Mouse (Mus musculus) urinary bladder, adult 2 months (tissue): ENCODE measurements around the gene Kdm1b. TPM values are rescaled to one million over a fixed set of nuclear protein-coding genes. Genes with fewer than 3 reads are reported as not detected.
A peak's percentile ranks its signal among the peaks of the same experiment; 100 is the strongest.

Source experiments
- DNase-seq: peaks from one replicate; pipeline ENCODE4 v3.0.0; 2022; ENCODE audit warnings: low spot score
- polyA plus RNA-seq: library from polyadenylated mRNA; depleted of rRNA; stranded (reverse); fragments of >200 nt; gene quantifications from 2 replicates; pipeline ENCODE4 v1.2.3, GENCODE M21; 2012; rRNA removed

Gene Kdm1b
- polyA plus RNA-seq, 1 experiment = 95.2 TPM

DNA sequence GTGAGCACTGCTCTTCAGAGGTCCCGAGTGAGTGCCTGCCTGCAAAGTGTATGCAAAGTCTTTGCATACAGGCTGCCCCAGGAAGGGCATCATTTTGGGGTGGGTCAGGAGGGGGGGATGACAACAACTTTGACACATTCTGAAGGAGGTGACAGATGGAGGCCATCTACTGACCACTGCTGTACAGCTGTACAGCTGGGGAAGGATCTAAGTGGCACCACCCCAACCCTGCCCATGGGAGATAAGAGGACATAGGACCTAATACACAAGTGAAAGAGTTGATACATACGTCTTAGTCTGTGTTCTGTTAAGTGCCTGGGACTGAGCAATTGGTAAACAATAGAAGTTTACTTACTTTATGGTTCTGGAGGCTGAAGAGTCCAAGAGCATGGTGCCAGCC lies 65.9 kb downstream of the Kdm1b start:
- no peak for DNase-seq

DNA sequence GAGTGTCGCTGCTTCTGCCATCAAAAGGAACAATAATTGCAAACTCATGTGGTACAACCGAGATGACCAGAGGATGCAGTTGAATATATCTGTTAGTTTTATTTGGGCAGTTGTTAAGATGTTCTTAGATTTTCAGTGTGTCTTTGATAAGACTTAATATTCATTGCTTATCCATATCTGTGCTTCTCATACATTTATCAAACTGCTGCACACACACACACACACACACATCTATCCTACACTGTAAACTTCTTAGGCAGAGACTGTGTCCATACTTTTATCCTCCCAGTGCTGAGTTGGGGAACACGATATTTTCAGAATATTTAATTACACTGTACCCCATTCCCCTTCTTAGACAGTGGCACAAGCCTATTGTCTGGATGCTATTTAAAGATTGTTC lies 67.9 kb downstream of the Kdm1b start:
- DNase-seq = no peak

DNA sequence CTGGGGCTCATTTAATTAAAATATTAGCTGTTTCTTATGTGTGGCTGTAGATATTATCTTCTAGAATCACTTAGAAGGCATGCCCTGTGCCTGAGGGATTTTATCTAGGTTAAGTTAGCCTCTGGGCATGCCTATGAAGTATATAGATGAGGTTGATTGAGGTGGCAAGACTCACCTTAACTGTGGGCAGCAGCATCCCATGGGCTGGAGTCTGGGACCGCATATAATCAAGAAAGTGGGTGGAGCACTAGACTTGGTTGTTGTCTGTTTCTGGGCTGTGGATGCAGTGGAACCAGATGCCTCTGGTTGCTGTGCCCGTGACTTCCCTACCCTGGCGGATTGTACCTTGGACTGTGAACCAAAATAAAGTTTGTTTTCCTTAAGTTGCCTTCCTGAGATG lies 68.8 kb downstream of the Kdm1b start:
- DNase-seq = no peak

DNA sequence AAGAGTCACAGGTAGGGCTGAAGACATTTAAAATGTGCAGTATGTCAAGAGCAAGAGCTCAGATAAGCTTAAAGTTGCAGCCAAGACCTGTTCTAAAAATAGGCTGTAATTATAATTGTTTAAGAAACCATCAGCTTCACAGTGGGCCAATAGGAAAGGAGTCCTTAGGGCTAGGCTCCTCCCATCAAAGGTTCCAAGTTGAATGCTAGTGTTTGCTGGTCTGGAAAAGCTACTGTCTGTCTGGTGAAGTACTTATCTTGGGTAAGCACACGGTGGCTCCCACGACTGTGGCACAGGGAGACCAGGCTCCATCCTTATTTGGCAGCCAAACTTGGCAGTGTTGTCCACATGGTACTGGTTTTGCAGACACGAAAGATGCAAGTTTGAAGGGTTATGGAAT lies 69.6 kb downstream of the Kdm1b start:
- no peak for DNase-seq

DNA sequence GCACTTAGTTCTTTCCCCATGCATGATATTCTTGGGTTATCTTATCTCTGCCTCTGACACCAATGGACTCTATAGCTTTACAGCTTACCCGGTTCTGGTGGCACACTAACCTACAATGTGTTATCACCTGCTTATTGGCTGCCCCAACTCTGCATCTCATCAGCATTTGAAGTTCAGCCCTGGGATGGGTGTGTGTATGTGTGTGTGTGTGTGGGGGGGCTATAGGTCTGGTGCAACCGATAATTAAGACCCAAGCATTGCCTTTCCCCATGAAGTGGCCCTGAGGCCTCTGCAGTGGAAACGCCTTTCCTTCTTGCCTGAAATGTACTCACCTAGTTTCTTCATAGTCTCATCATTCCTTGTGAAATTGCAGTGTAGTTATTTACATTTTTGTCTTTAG lies 72.7 kb downstream of the Kdm1b start:
- DNase-seq = no peak

DNA sequence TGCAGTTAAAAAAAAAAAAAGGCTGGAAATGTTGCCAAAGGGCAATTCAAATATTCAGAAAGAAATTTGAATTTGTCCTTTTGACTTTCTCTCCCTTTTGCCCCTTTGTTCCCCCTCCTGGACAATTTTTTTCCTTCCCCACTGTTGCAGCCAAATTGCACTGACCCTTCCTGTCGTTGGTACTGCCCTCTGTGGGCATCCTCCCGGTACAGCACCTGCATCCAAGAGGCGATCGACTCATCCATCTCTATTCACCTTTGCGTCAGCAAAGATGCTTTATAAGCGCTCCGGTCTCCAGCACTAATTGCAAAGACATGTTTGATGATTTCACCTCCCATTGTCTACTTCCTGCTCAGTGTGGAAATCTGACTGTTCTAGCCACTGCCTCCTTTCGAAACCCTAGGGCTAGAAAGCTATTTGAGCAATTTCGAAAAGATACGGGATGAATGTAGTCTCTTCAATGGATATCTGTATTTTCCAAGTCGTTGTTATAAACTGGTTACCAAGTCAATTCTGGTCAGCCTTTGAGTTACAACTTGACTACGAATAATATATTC lies 78.1 kb downstream of the Kdm1b start:
- DNase-seq = no peak

DNA sequence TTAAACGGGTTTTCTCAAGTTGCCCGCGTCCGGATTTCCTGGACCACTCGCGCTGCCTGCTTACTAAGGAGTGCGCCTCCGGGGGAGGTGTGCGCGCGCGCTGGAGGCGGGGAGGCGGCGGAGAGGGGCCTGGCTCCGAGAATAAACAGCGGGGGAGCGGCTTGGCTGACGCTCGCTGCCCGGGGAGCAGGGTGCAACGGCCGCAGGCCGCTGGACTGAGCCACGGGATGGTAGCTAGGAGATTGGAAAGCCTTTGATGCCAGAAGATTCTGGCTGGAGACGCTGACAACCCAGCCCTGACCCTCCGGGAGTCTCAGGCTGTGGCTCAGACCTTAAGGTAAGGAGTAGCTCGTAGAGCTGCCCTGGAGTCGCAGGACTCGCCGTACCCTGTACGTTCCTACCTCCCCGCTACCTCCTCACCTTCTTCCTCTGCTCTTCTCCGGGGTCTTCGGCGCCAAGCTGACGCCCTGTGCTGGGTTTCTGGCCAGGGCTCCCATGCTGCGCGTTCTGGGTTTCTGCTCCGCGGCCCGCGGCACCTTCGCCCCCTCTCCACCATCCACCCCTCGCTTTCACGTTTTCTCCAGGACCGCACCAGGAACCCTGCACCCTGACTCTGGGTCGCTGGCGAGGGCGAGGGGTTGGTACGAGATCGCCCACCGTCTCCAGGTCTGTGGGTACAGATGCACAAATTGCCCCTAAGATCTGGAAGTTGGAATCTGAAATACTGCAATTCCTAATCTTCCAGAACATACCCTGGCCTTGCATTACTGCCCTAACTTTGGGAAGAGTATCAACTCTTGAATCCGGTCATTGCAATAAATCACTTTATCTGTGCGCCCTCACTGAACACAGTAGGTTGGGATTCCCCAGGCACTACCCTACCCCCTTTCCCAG lies 79.5 kb downstream of the Kdm1b start, which contains the start of gene Rnf144b:
Gene Rnf144b (plus strand): TSS at position 120 of the 894 bp plus-strand sequence.
- peak; percentile 40 for DNase-seq

DNA sequence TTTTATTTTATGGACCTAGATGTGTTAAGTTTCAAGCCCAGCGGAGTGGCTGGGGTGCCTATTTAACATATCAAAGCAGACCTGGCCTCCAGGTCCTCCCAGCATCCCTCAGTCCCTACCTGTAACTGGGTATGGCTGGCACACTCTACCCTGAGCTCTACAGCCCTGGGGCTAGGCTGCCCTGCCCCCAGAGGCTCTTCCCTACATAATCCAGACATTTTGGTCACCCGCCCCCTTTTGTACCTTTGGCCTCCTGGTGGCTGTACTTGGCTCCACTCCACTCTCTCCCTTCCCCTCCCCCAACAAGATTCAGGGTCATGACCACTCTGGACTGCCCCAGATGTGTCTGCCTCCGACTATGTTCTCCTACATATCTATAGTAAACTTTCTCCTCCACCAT lies 81.2 kb downstream of the Kdm1b start:
- no peak for DNase-seq

DNA sequence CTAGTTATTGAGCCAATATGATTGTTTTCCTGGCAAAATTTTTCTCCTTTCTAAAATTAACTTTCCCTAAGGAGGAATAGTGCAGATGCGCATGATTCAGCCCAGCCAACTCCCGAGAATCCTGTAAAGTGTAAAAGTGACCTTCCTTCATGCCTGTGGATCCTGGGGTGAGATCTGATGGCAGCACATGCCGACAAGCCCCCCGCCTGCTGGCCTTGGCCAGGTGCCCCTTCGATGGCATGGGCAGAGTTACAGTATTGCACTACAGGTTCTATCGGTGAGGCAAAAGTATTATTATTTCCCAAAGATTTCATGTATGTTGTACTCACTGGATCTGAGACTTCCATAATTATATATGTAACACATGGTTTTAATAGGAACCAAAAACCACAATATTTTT lies 81.7 kb downstream of the Kdm1b start:
- no peak for DNase-seq

DNA sequence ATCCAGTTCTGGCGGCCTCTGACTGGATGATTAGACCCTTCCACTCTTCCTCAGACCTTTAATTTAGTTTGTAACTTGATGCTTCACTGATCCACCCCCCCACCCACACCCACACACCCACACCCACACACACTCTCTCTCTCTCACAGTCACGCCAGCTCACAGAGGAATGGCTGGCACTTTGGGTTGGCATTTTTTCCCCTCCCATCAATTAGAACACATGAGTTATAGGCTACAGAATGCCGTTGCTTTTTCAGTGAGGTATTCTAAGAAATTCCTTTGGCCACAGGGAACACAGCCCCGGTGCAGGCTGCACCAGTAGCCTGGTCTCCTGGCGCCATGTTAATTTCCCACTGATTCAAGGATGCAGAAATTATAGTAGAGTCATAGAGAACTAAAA lies 82.3 kb downstream of the Kdm1b start:
- DNase-seq = no peak

DNA sequence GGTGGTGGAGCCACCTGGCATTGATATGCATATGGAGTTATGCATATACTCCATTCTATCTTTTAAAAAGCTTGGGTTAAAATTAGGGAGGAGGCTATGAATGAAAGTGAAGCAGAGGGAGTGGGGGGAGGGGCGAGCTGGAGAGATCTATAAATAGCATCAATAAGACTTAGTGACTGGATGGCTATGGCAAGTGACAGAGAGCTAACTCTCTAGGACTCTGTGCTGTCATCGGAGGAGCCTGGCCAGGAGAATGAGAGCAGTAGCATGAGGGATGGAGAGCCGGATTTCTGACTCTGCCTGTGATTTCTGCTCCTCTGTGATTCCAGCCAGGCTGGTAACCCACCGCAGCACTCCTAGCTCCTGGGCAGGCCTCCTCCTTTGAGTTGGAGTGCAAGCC lies 85.8 kb downstream of the Kdm1b start:
- no peak for DNase-seq

DNA sequence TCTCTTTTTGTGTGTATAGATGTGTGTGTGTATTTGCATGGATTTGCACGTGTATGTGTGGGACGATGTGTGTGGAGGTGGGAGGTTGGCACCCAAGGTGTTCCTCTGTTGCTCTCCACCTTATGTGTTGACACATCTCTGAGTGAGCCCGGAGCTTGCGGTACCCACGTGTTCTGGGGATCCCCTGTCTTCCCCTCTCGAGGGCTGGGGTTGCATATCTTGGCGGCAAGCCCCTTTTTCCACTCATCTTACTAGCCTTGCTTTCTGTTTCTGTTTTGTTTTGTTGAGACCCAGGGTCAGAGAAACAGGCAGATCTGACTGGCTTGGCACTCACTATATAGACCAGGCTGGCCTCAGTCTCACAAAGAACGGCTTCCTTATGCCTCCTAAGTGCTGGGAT lies 89.8 kb downstream of the Kdm1b start:
- DNase-seq = no peak

DNA sequence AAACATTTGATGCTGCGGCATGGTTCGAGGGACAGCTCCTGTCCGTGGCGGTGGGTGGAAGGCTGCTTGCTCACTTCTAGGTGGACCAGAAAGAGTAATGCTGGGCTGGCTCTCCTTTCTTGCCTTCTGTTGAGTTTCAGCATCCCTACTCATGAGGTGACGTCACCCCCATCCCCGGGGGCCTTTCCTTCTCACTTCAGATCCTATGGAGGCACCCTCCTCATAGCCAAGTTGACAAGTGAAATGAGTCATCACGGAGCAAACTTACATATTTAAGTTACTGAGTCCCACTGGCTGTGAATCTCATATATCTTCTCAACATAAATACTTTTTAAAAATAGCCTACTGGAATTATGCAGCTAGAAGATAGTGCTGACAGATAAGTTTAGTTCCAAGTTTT lies 91.5 kb downstream of the Kdm1b start:
- DNase-seq = no peak

Other genes starting within 250 kb of the Kdm1b start
- gene Kif13a, start 113.6 kb upstream of the Kdm1b start, polyA plus RNA-seq = 25.5 and 35.3 TPM in 2 replicates
- gene Nhlrc1, start 28.6 kb upstream of the Kdm1b start, polyA plus RNA-seq = 4.4 and 5.3 TPM in 2 replicates
- 6.9 and 10.3 TPM in 2 replicates for gene Tpmt, start 1.2 kb downstream of the Kdm1b start, polyA plus RNA-seq
- 59.3 and 67.7 TPM in 2 replicates for gene Dek, start 62.7 kb downstream of the Kdm1b start, polyA plus RNA-seq
- 48.5 and 56.6 TPM in 2 replicates for gene Rnf144b, start 79.2 kb downstream of the Kdm1b start, polyA plus RNA-seq